Mouse (Mus musculus) heart, adult 11 months (tissue): ENCODE measurements around the gene C2cd4a.

ENCODE experiments used
- DNase-seq: peaks from one replicate; pipeline ENCODE4 v3.0.0; 2022

C2cd4a gene

GRCm38 (mm10) chr9:67832046-67832605, at the start of gene C2cd4a:
Gene C2cd4a, minus strand, starts transcription at chr9:67832330.
- DNase-seq = peak; percentile 91

- no peak for DNase-seq
Measured at GRCm38 (mm10) chr9:67878197-67878769, 46.2 kb upstream of the C2cd4a start.

- DNase-seq = no peak
Measured at GRCm38 (mm10) chr9:67877081-67877718, 45.1 kb upstream of the C2cd4a start.

GRCm38 (mm10) chr9:67875337-67875736, 43.2 kb upstream of the C2cd4a start:
- DNase-seq = no peak

GRCm38 (mm10) chr9:67874522-67875222, 42.5 kb upstream of the C2cd4a start:
- DNase-seq = no peak

- DNase-seq = no peak
Measured at GRCm38 (mm10) chr9:67869691-67870450, 37.7 kb upstream of the C2cd4a start.

- DNase-seq = no peak
Measured at GRCm38 (mm10) chr9:67867411-67867810, 35.3 kb upstream of the C2cd4a start.

- no peak for DNase-seq
Measured at GRCm38 (mm10) chr9:67865411-67865810, 33.3 kb upstream of the C2cd4a start.

- DNase-seq = no peak
Measured at GRCm38 (mm10) chr9:67864011-67864410, 31.9 kb upstream of the C2cd4a start.

GRCm38 (mm10) chr9:67863332-67863731, 31.2 kb upstream of the C2cd4a start:
- DNase-seq = no peak

- DNase-seq = no peak
Measured at GRCm38 (mm10) chr9:67860273-67860672, 28.1 kb upstream of the C2cd4a start.

- no peak for DNase-seq
Measured at GRCm38 (mm10) chr9:67851150-67851549, 19.0 kb upstream of the C2cd4a start.

GRCm38 (mm10) chr9:67849846-67850245, 17.7 kb upstream of the C2cd4a start:
- DNase-seq = no peak

- DNase-seq = no peak
Measured at GRCm38 (mm10) chr9:67849397-67849796, 17.3 kb upstream of the C2cd4a start.

GRCm38 (mm10) chr9:67847606-67848005, 15.5 kb upstream of the C2cd4a start:
- DNase-seq = no peak

- no peak for DNase-seq
Measured at GRCm38 (mm10) chr9:67846089-67846488, 14.0 kb upstream of the C2cd4a start.

GRCm38 (mm10) chr9:67845648-67846047, 13.5 kb upstream of the C2cd4a start:
- peak; percentile 93 for DNase-seq

GRCm38 (mm10) chr9:67845012-67845411, 12.9 kb upstream of the C2cd4a start:
- no peak for DNase-seq

GRCm38 (mm10) chr9:67842797-67843196, 10.7 kb upstream of the C2cd4a start:
- peak; percentile 94 for DNase-seq

- peak; percentile 99 for DNase-seq
Measured at GRCm38 (mm10) chr9:67839981-67840859, 8.1 kb upstream of the C2cd4a start, which contains the start of gene Vps13c. Gene Vps13c, plus strand, starts transcription at chr9:67840396.

- no peak for DNase-seq
Measured at GRCm38 (mm10) chr9:67837311-67837710, 5.2 kb upstream of the C2cd4a start.

- peak; percentile 64 for DNase-seq
Measured at GRCm38 (mm10) chr9:67834535-67834934, 2.4 kb upstream of the C2cd4a start.
